ENCODE assay signal across 38 mouse cellular contexts in genomic region chr9:73008384-73008783, GRCm38 (mm10). TPM values are rescaled to one million over a fixed set of nuclear protein-coding genes. Genes with fewer than 3 reads are reported as not detected.
"Had no signal": no experiment of that assay in that cellular context is flagged by ENCODE, and none has a peak within 500 bp of the region (broad histone marks: within the 10 kb centered on the region; RNA-seq: fewer than 3 reads in every experiment).

No protein-coding gene starts in this region.

- H3K9me3 ChIP-seq: heart, embryonic 10.5 days; heart, embryonic 12.5 days; hindbrain, embryonic 10.5 days; hindbrain, embryonic 12.5 days; intestine, embryonic 15.5 days; kidney, embryonic 15.5 days; limb, embryonic 10.5 days; limb, embryonic 12.5 days; liver, embryonic 13.5 days had no signal

- H3K9ac ChIP-seq: heart, embryonic 12.5 days; hindbrain, embryonic 12.5 days; hindbrain, embryonic 14.5 days; intestine, embryonic 15.5 days; kidney, embryonic 15.5 days; limb, embryonic 12.5 days; liver, embryonic 13.5 days had no signal

- H3K4me1 ChIP-seq: heart, embryonic 10.5 days; heart, embryonic 12.5 days; hindbrain, embryonic 10.5 days; hindbrain, embryonic 12.5 days; intestine, embryonic 15.5 days; kidney, embryonic 15.5 days; limb, embryonic 10.5 days; limb, embryonic 12.5 days; liver, embryonic 13.5 days had no signal

- ATAC-seq: hindbrain, embryonic 16.5 days; inflammation-experienced regulatory T-cells, adult 6 months; intestine, embryonic 15.5 days had no signal

- H3K4me3 ChIP-seq: heart, embryonic 10.5 days; heart, embryonic 12.5 days; hindbrain, embryonic 10.5 days; hindbrain, embryonic 12.5 days; intestine, embryonic 15.5 days; kidney, embryonic 15.5 days; limb, embryonic 10.5 days; limb, embryonic 12.5 days; liver, embryonic 13.5 days had no signal

- H3K27me3 ChIP-seq: heart, embryonic 12.5 days; hindbrain, embryonic 12.5 days; intestine, embryonic 15.5 days; kidney, embryonic 15.5 days; limb, embryonic 12.5 days; liver, embryonic 13.5 days had no signal

- DNase-seq: gastrocnemius, postnatal 14 days; gastrocnemius, postnatal 36 days; heart, adult 18-20 months; heart, postnatal 10 days; heart, postnatal 4 days; kidney, adult 11 months; kidney, adult 2 months; kidney, adult 9 months; kidney, postnatal 25 days; layer of hippocampus, adult 9-11 months; layer of hippocampus, postnatal 36 days; liver; liver, embryonic 13.5 days had no signal

- H3K4me2 ChIP-seq: heart, embryonic 12.5 days; hindbrain, embryonic 12.5 days; hindbrain, embryonic 14.5 days; intestine, embryonic 15.5 days; kidney, embryonic 15.5 days; limb, embryonic 12.5 days; liver, embryonic 11.5 days; liver, embryonic 13.5 days had no signal

- H3K27ac ChIP-seq: heart, embryonic 10.5 days; hindbrain, embryonic 10.5 days; hindbrain, embryonic 12.5 days; hindbrain, embryonic 14.5 days; intestine, embryonic 15.5 days; kidney, embryonic 15.5 days; kidney, postnatal 0 days; limb, embryonic 10.5 days; limb, embryonic 12.5 days; liver, embryonic 13.5 days had no signal

RNA-seq across cellular contexts. Expression of gene Gm44503, which starts 49.7 kb away (rescaled TPM):
- total RNA-seq: gastrocnemius, adult 18-20 months; gastrocnemius, adult 8-10 months; gastrocnemius, postnatal 14 days; heart, adult 18-20 months; heart, adult 8-10 months; heart, postnatal 10 days; heart, postnatal 4 days; layer of hippocampus, adult 8-10 months; layer of hippocampus, postnatal 14 days; left cerebral cortex, adult 18-20 months; left cerebral cortex, postnatal 36 days had no signal
- polyA plus RNA-seq: gonadal fat pad, adult 2 months; heart, embryonic 10.5 days; heart, embryonic 12.5 days; heart, embryonic 14.5 days; heart, embryonic 16.5 days; hindbrain, embryonic 10.5 days; hindbrain, embryonic 12.5 days; hindbrain, embryonic 16.5 days; inflammation-experienced regulatory T-cells, adult 6 months; intestine, embryonic 15.5 days; kidney, adult 2 months; kidney, embryonic 15.5 days; kidney, postnatal 0 days; large intestine, adult 2 months; limb, embryonic 10.5 days; limb, embryonic 12.5 days; limb, embryonic 14.5 days; liver, embryonic 11.5 days; liver, embryonic 13.5 days had no signal
